Mouse (Mus musculus) layer of hippocampus, postnatal 25 days (tissue): ENCODE data around the gene Ptges3l. TPM values are rescaled to one million over a fixed set of nuclear protein-coding genes. Genes with fewer than 3 reads are reported as not detected.
"Not testable (repeated sequence)": the region's sequence is repeated elsewhere in the genome, so short reads cannot be mapped to it uniquely, and the experiment has no call there.

Source experiments
- DNase-seq, 2 experiments: peaks; one replicate each; pipeline ENCODE4 v3.0.0; 2022; ENCODE audit warnings: mixed read lengths in 2 of 2, low spot score in 1 of 2; ENCODE audit errors: extremely low spot score in 1 of 2
- microRNA-seq, 2 experiments: library from miRNA; unstranded; fragments of <30 nt; microRNA quantifications; one replicate each; pipeline ENCODE4 v1.2.0; 2021
- total RNA-seq, 2 experiments: library from RNA; stranded (reverse); gene quantifications; 2 replicates each; pipeline ENCODE4 v1.2.3; 2021

Gene Ptges3l
- total RNA-seq, 2 experiments from 2014 or later, result 1.3 to 1.4 TPM

DNA sequence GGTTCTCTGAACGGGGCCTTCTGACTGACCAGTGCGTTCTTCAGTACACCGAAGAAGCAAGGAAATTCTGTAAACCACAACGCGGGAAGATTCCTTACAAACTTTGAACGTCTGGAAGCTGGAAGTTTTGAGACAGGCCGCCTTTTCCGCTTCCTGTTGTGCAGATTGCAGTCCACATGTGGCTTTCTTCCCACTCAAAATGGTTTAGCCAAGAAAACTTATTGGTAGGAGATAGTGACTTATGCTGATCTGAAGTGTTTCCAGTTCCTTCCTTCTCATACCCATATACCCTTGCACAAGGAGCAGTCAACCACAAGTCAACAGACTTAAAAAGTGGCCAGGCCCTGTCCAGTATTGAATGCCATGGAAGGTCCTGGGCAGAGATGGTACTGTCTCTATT, 1.0 kb upstream of the Ptges3l start:
- DNase-seq, result no peak

- DNase-seq, result no peak
Observed at GRCm38 (mm10) chr11:101424105-101424851, 855 bp downstream of the Ptges3l start, which contains the start of gene Gm27029. Gm27029 (minus strand) TSS chr11:101424796.

GRCm38 (mm10) chr11:101420148-101420547, 5.0 kb downstream of the Ptges3l start:
- no peak for DNase-seq

DNA sequence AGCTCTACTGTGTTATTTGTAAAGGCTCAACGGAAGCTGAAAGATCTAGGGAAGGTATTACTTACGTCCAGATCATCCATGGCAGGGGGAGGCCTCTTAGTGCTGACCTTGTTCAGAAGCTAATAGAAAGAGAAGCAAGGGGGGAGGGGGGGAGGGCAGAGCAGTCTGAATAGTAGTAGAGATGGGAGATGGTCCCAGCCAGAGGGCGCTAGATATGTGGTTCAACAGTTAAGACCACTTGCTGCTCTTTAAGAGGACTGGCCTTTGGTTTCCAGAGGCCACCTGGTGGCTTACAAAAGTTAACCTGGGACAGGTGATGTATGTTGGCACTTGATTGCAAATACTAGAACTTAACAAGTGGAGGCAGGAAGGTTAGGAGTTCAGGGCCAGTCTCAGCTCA, 5.5 kb downstream of the Ptges3l start:
- DNase-seq, result no peak

- DNase-seq, result no peak
Observed at GRCm38 (mm10) chr11:101418991-101419390, 6.1 kb downstream of the Ptges3l start.

DNA sequence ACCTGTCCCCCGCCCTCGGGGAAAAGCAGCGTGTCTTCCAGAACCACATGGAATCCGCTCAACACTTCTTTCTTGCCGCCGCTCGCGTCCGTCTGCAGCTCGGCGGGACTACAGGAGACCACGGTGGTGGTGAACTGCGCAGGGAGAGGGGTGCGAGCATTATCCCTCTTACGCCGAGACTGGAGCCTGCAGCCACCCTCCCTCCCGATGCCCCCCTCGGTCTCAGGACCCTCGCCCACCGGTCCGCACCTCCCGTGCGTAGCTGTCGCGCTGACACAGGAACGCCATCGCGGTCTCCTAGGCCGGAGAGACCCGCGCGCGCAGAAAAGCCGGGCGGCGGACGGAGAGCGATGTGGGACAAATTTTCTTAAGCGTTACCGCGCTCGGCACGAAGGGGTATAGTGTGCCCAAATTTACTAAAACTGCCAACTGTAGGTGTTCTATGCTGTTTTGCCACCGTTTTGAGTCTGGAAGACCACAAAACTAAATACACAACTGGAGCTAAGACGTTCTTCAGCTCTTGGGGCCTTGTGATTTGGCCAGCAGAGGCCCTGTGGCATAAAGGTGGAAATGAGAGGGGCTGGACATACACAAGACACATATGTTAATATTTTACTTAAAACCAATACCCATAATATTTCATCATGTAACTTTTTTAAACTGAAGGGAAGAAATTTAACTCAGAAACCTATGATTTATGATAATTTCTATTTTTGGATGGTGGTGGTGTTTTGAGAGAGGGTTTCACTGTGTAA, 7.9 kb downstream of the Ptges3l start, which contains the start of gene Aarsd1:
TSS of gene Aarsd1 (minus strand) at position 515 of the 755 bp plus-strand sequence.
- DNase-seq, result peak; percentile 84 to 92

GRCm38 (mm10) chr11:101416433-101417100, 8.6 kb downstream of the Ptges3l start:
- no peak for DNase-seq

- no peak for DNase-seq
Observed at GRCm38 (mm10) chr11:101415306-101415705, 9.8 kb downstream of the Ptges3l start.

DNA sequence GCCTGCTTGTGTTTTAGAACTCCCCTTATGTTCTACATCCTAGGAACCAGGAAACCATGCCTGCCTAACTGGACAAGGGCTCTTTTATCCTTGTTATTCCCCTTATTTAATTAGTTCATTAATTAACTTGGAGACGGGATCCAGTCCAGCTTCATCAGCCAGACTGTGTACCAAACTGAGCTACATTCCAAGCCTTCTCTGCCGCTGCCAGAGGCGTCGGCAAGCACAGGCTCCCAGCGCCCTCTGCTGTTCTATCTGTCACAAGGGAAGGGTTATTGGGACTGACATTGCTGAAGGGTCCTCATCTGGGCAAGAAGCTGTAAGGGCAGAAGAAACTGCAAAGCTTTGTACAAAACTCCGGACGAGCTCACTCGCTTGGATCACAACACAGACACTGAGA, 30.0 kb downstream of the Ptges3l start:
- DNase-seq, result peak; percentile 45 to 77

DNA sequence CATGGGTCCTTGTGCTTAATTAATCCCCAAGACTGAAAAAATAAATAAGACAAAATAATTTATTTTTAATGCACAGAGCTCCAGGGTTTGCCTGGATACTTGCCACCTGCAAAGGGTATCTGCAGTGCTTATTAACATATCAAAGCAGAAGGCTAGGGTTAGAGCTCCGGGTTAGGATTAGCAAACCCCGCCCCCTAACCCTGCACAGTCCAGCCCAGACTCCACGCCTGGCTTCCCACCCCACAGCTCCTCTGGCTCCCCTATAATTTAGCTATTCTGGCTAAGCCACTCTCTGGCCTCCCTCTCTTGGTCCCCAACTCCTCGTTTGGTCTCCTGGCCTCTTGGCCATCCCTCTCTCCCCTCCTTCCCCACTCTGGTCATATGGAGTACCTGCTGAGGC, 43.3 kb downstream of the Ptges3l start:
- DNase-seq, result no peak

- no peak for DNase-seq
Observed at GRCm38 (mm10) chr11:101378926-101379325, 46.2 kb downstream of the Ptges3l start.

- not testable (repeated sequence) for DNase-seq
Observed at GRCm38 (mm10) chr11:101378196-101378595, 46.9 kb downstream of the Ptges3l start.

GRCm38 (mm10) chr11:101374421-101374938, 50.7 kb downstream of the Ptges3l start:
- DNase-seq, result no peak

- DNase-seq, result no peak
Observed at GRCm38 (mm10) chr11:101370141-101370540, 55.0 kb downstream of the Ptges3l start.

Small RNA genes lying within 50 kb of the gene (microRNA-seq; reads per million reads assigned to microRNA genes)
- 0 to 0.20 reads per million in 2 experiments for gene Mir6929

Other genes with a start within 250 kb of the Ptges3l start
- gene Ccr10, start 249.9 kb downstream of the Ptges3l start, total RNA-seq, result under 1 TPM; 0.21 to 0.25 TPM
- 10 to 100 TPM; 57.1 to 62.1 TPM for gene Ezh1, start 198.9 kb downstream of the Ptges3l start, total RNA-seq
- 10 to 100 TPM; 50.2 to 72.5 TPM for gene Ramp2, start 179.3 kb downstream of the Ptges3l start, total RNA-seq
- 10 to 100 TPM; 70.0 to 75.2 TPM for gene Vps25, start 171.6 kb downstream of the Ptges3l start, total RNA-seq
- gene Wnk4, start 164.8 kb downstream of the Ptges3l start, total RNA-seq, result 1 to 10 TPM; 6.2 to 7.7 TPM
- under 1 TPM; 0.25 to 0.35 TPM for gene Cntd1, start 146.3 kb downstream of the Ptges3l start, total RNA-seq
- gene Coa3, start 146.2 kb downstream of the Ptges3l start, total RNA-seq, result 100 to 1,000 TPM in 1 of 2 experiments, 10 to 100 TPM in 1; 87.2 to 117 TPM
- 100 to 1,000 TPM; 204 to 230 TPM for gene Becn1, start 123.0 kb downstream of the Ptges3l start, total RNA-seq
- gene Psme3, start 109.1 kb downstream of the Ptges3l start, total RNA-seq, result 100 to 1,000 TPM; 119 to 126 TPM
- gene Aoc2, start 100.3 kb downstream of the Ptges3l start, total RNA-seq, result 1 to 10 TPM; 5.8 to 8.0 TPM
- under 1 TPM; 0.86 to 0.99 TPM for gene Aoc3, start 94.7 kb downstream of the Ptges3l start, total RNA-seq
- gene G6pc, start 57.8 kb downstream of the Ptges3l start, total RNA-seq, result not detected
- gene Aarsd1, start 7.7 kb downstream of the Ptges3l start, total RNA-seq, result 10 to 100 TPM; 43.9 to 48.9 TPM
- 1 to 10 TPM; 4.5 to 6.5 TPM for gene Gm27029, start 537 bp downstream of the Ptges3l start, total RNA-seq
- 10 to 100 TPM; 30.7 to 33.2 TPM for gene Rundc1, start 248 bp downstream of the Ptges3l start, total RNA-seq
- gene Rpl27, start 17.0 kb upstream of the Ptges3l start, total RNA-seq, result 10 to 100 TPM; 50.0 to 52.5 TPM
- gene Ifi35, start 23.1 kb upstream of the Ptges3l start, total RNA-seq, result 1 to 10 TPM; 1.9 to 2.2 TPM
- 100 to 1,000 TPM; 145 to 159 TPM for gene Rnd2, start 39.7 kb upstream of the Ptges3l start, total RNA-seq
- gene Vat1, start 40.9 kb upstream of the Ptges3l start, total RNA-seq, result 10 to 100 TPM; 33.2 to 36.0 TPM
- gene Brca1, start 126.6 kb upstream of the Ptges3l start, total RNA-seq, result 1 to 10 TPM in 1 of 2 experiments, under 1 TPM in 1; 0.94 to 1.1 TPM
- gene Nbr1, start 126.8 kb upstream of the Ptges3l start, total RNA-seq, result 100 to 1,000 TPM; 128 to 142 TPM
- 1 to 10 TPM in 1 of 2 experiments, under 1 TPM in 1; 0.63 to 1.1 TPM for gene Tmem106a, start 156.9 kb upstream of the Ptges3l start, total RNA-seq
- gene Gm11634, start 173.9 kb upstream of the Ptges3l start, total RNA-seq, result not detected
- 1 to 10 TPM; 8.1 to 8.2 TPM for gene Rdm1, start 201.9 kb upstream of the Ptges3l start, total RNA-seq
- gene Arl4d, start 240.2 kb upstream of the Ptges3l start, total RNA-seq, result 10 to 100 TPM; 10.4 to 11.9 TPM